Mouse (Mus musculus) hindbrain, embryonic 11.5 days (tissue): Measurements from ENCODE around the gene Azgp1. TPM values are rescaled to one million over a fixed set of nuclear protein-coding genes. Genes with fewer than 3 reads are reported as not detected.
"Not testable (repeated sequence)": the region's sequence is repeated elsewhere in the genome, so short reads cannot be mapped to it uniquely, and the experiment has no call there.

ENCODE experiments used
- ATAC-seq: fragments of 200-750 bp; cut with Nextera tagmentation; 2 replicates; pipeline ENCODE4 v1.8.0; 2017; ENCODE audit warnings: mild to moderate bottlenecking, moderate TSS enrichment, moderate library complexity; ENCODE audit not compliant: low FRiP score
- DNase-seq: peaks from one replicate; pipeline ENCODE4 v3.0.0-alpha.2; 2015; ENCODE audit warnings: low spot score
- H3K27ac ChIP-seq: fragments of 300-500 bp; sonication (generic); 2 replicates; pipeline ENCODE4 v1.5.1; 2014; ENCODE audit warnings: mild to moderate bottlenecking, low read depth, low read length
- H3K27me3 ChIP-seq: fragments of 300-500 bp; sonication (generic); 2 replicates; pipeline ENCODE4 v1.6.1; 2014; ENCODE audit warnings: mild to moderate bottlenecking, low read length, moderate library complexity, mixed read lengths; ENCODE audit not compliant: control insufficient read depth, insufficient read depth
- H3K36me3 ChIP-seq: fragments of 300-500 bp; sonication (generic); 2 replicates; pipeline ENCODE4 v1.6.1; 2014; ENCODE audit warnings: mild to moderate bottlenecking, low read length, moderate library complexity, mixed read lengths; ENCODE audit not compliant: control insufficient read depth, insufficient read depth
- H3K4me1 ChIP-seq: fragments of 300-500 bp; sonication (generic); replicated peaks from 2 replicates; pipeline ENCODE4 v1.6.1; 2014; ENCODE audit warnings: low read length, mixed read lengths; ENCODE audit not compliant: control insufficient read depth, insufficient read depth
- H3K4me2 ChIP-seq: fragments of 300-500 bp; sonication (generic); replicated peaks from 2 replicates; pipeline ENCODE4 v1.6.1; 2014; ENCODE audit warnings: mild to moderate bottlenecking, low read depth, low read length
- H3K4me3 ChIP-seq: fragments of 300-500 bp; sonication (generic); 2 replicates; pipeline ENCODE4 v1.5.1; 2014; ENCODE audit warnings: low read depth, low read length
- H3K9ac ChIP-seq: fragments of 300-500 bp; sonication (generic); 2 replicates; pipeline ENCODE4 v1.6.1; 2014; ENCODE audit warnings: low read depth, low read length
- H3K9me3 ChIP-seq: fragments of 300-500 bp; sonication (generic); 2 replicates; pipeline ENCODE4 v1.6.1; 2016; ENCODE audit warnings: low read length; ENCODE audit not compliant: control insufficient read depth
- WGBS: fragments of 180-500 bp; shearing (Covaris S2); extraction: QIAGEN DNeasy Blood & Tissue Kit; methylation state at CpG from one replicate; pipeline ENCODE4 v1.1.7; 2014; 5-methylcytosine and 5-hydroxymethylcytosine counted together
- polyA plus RNA-seq: library from polyadenylated mRNA; unstranded; fragments of >200 nt; fragmentation: Nextera tagmentation; extraction: Ambion mirVana; gene quantifications from 2 replicates; pipeline ENCODE4 v1.2.1, GENCODE M21; 2014

Gene Azgp1
- polyA plus RNA-seq, 1 experiment from 2014 or later = not detected

DNA sequence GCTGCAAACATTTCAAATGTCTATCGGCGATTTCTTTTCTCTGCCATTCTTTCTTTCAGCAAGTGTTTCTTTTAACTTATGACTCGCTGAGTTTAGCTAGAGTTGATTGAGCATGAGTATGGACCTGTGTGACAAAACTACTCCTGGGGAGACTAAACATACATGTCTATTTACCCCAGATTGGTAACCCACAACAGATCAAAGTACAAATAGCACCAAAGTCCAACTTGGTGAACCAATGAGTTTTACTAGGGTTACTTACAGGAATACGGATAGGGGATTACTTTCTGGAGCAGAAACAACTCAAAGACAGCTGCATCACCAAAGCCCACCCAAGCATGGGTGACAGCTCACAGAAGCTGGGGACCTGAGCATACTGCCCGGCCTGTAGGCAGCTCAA lies 28.1 kb downstream of the Azgp1 start:
- no peaks in the 10 kb centered on the region for H3K9me3 ChIP-seq
- H3K4me1 ChIP-seq = no peaks in the 10 kb centered on the region
- DNase-seq (no peak), ATAC-seq (no peak)
- H3K4me3 ChIP-seq = no peak overlapping the region
- H3K27ac ChIP-seq = no peak overlapping the region
- H3K9ac ChIP-seq = no peak overlapping the region
- H3K36me3 ChIP-seq = no peaks in the 10 kb centered on the region
- no peak overlapping the region for H3K4me2 ChIP-seq
- no peaks in the 10 kb centered on the region for H3K27me3 ChIP-seq
- WGBS = 80% methylated on average over 5 of the region's 5 CpGs

DNA sequence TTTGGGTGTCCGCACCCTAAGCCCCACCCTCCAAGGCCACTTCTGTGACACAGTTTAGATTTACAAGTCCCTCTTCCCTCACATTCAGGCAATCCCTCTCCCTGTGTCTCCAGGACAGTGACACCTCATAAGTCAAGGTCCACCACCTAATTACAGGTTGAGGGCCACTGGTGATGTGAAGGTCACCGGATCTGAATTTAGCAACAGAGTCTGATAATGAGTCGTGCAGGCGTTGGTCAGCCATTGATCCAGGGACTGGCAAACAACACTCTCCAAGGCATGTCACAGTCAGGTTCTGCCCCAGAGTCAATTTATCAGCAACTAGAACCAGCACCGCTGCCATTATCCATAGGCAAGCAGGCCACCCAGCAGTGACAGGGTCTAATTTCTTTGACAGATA lies 31.1 kb downstream of the Azgp1 start:
- no peak overlapping the region for H3K27ac ChIP-seq
- 89% methylated on average over 5 of the region's 5 CpGs for WGBS
- DNase-seq = no peak

DNA sequence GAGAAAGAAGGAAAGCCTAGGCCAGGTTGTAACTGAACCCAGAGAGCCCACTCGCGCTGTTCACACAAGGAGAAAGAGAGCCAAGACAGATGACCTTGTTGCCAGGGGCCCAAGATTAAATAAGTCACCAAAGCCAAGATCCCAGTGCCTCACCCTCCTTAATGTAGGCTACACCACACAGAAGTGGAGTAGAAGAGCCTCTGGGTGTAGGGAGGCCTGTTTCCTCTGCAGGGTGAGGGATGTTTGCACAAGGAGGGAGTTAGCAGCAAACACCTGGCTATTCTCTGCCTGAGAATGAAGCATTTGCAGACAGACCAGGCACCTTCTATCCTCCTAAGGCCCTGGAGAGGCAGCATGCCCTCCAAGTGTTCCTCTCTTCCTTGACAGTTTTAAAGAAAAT lies 35.2 kb downstream of the Azgp1 start:
- Histone ChIP-seq H3K27me3 (no peaks in the 10 kb centered on the region), H3K9ac (no peak overlapping the region), H3K4me2 (no peak overlapping the region), H3K4me3 (no peak overlapping the region), H3K27ac (no peak overlapping the region), H3K36me3 (no peaks in the 10 kb centered on the region), H3K4me1 (no peaks in the 10 kb centered on the region), H3K9me3 (no peaks in the 10 kb centered on the region)
- WGBS = 92% methylated on average over 2 of the region's 2 CpGs
- ATAC-seq (no peak), DNase-seq (no peak)

More for the DNA sequence above, 31.1 kb downstream of the Azgp1 start:
- no peak overlapping the region for H3K4me2 ChIP-seq
- H3K9ac ChIP-seq = no peak overlapping the region
- H3K36me3 ChIP-seq = no peaks in the 10 kb centered on the region
- no peaks in the 10 kb centered on the region for H3K4me1 ChIP-seq
- no peaks in the 10 kb centered on the region for H3K9me3 ChIP-seq
- no peak for ATAC-seq
- H3K4me3 ChIP-seq = no peak overlapping the region
- no peaks in the 10 kb centered on the region for H3K27me3 ChIP-seq

DNA sequence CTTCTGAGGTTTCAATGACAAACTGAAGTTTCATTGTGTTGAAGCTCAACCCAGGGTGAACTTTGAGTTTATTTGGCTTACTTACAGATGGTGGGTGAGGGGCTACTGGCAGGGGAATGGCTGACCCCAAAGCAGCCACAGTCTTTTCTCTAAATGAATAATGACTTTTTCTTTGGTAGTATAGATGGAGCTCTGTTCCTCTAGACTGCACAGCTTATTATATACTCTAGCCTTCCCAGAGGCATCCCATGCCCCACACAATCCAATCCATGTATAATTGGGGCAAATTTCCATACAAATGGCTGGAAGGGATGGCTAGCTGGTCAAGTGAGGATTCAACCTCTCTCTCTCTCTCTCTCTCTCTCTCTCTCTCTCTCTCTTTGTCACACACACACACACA lies 35.7 kb downstream of the Azgp1 start:
- no peaks in the 10 kb centered on the region for H3K27me3 ChIP-seq
- no peak overlapping the region for H3K9ac ChIP-seq
- no peaks in the 10 kb centered on the region for H3K9me3 ChIP-seq
- no peak overlapping the region for H3K4me3 ChIP-seq
- H3K27ac ChIP-seq = no peak overlapping the region
- no peaks in the 10 kb centered on the region for H3K36me3 ChIP-seq
- DNase-seq = no peak
- no peak for ATAC-seq
- no peaks in the 10 kb centered on the region for H3K4me1 ChIP-seq
- no peak overlapping the region for H3K4me2 ChIP-seq

DNA sequence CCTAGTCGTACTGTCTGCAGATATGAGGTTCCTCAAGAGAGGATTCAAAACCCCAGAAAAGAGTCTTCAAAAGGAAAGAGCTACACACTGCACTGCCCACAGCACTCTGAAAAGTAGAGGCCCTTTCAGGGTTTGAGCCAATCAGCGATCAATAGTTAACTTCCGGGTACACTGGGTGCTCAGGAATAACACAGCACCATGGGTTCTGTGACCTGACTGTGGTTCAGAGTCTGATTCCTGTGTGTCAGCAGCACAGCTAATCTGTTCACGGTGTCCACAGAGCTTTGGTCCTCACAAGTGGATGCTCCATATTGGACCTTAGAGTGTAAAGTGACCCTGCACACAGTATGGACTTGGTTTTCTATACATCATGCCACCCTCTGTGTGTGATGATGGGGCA lies 38.3 kb downstream of the Azgp1 start:
- not testable (repeated sequence) for H3K27ac ChIP-seq, ATAC-seq, H3K4me1 ChIP-seq, H3K27me3 ChIP-seq, H3K36me3 ChIP-seq, H3K4me3 ChIP-seq, DNase-seq, H3K9me3 ChIP-seq, H3K4me2 ChIP-seq, H3K9ac ChIP-seq
- WGBS = 94% methylated on average over 3 of the region's 4 CpGs

DNA sequence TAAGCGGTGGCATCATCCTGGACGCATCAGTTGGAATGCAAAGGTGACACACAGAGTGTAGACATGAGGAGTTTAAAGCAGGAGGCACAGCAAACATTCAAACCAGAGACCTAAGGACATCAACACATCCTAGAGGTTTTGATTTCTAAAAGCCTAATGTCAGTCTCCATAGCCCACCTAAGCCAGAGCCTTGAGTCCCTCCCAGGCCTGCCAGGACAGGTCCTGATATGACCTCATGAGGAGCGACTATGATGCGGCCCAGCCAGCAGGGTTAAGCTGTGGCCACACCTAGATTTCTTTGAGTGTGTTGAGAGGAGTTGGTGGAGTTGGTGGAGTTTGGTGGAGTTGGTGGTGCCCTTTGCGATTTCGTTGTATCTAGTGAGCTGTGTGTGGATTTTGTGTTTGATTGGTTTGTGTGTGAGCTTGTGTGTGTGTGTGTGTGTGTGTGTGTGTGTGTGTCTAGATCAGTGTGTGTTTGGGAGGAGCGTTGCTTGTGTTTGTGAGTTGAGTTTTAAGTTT lies 39.7 kb downstream of the Azgp1 start, which contains the start of the genes Smok3a and Smok3b:
Gene Smok3a, plus strand, starts transcription at position 301 of the 519 bp plus-strand sequence.
Gene Smok3b, plus strand, starts transcription at position 469 of the 519 bp plus-strand sequence.
- 85% methylated on average over 3 of the region's 7 CpGs for WGBS
- not testable (repeated sequence) for H3K27ac ChIP-seq, H3K27me3 ChIP-seq, DNase-seq, H3K4me1 ChIP-seq, H3K4me2 ChIP-seq, H3K4me3 ChIP-seq, H3K9me3 ChIP-seq, H3K9ac ChIP-seq, H3K36me3 ChIP-seq, ATAC-seq

Other genes starting within 250 kb of the Azgp1 start
- 2.9 and 5.3 TPM in 2 replicates for gene Nyap1, start 239.9 kb upstream of the Azgp1 start, polyA plus RNA-seq
- 56.4 and 64.0 TPM in 2 replicates for gene Tsc22d4, start 235.8 kb upstream of the Azgp1 start, polyA plus RNA-seq
- 64.9 and 78.4 TPM in 2 replicates for gene Ppp1r35, start 202.7 kb upstream of the Azgp1 start, polyA plus RNA-seq
- 9.9 and 14.9 TPM in 2 replicates for gene Mepce, start 193.9 kb upstream of the Azgp1 start, polyA plus RNA-seq
- gene Zcwpw1, start 193.7 kb upstream of the Azgp1 start, polyA plus RNA-seq = 13.5 and 17.2 TPM in 2 replicates
- 0.22 and 0.97 TPM in 2 replicates for gene Pilra, start 145.2 kb upstream of the Azgp1 start, polyA plus RNA-seq
- gene Pilrb1, start 123.4 kb upstream of the Azgp1 start, polyA plus RNA-seq = not detected in 2 replicates
- gene Pilrb2, start 109.7 kb upstream of the Azgp1 start, polyA plus RNA-seq = not detected in 2 replicates
- gene Cyp3a13, start 59.9 kb upstream of the Azgp1 start, polyA plus RNA-seq = not detected in 2 replicates
- gene Gjc3, start 18.4 kb upstream of the Azgp1 start, polyA plus RNA-seq = 0.17 and 0.23 TPM in 2 replicates
- not detected in 2 replicates for gene Smok3a, start 39.7 kb downstream of the Azgp1 start, polyA plus RNA-seq
- gene Smok3b, start 39.9 kb downstream of the Azgp1 start, polyA plus RNA-seq = not detected in 2 replicates
- not detected in 2 replicates for gene Smok3c, start 71.7 kb downstream of the Azgp1 start, polyA plus RNA-seq
- 32.5 and 39.4 TPM in 2 replicates for gene Zkscan1, start 103.6 kb downstream of the Azgp1 start, polyA plus RNA-seq
- 110 and 124 TPM in 2 replicates for gene Zscan21, start 135.4 kb downstream of the Azgp1 start, polyA plus RNA-seq
- 28.9 and 33.4 TPM in 2 replicates for gene Zfp113, start 174.2 kb downstream of the Azgp1 start, polyA plus RNA-seq
- 261 and 292 TPM in 2 replicates for gene Cops6, start 179.6 kb downstream of the Azgp1 start, polyA plus RNA-seq
- gene Ap4m1, start 190.5 kb downstream of the Azgp1 start, polyA plus RNA-seq = 15.8 and 19.9 TPM in 2 replicates
- 220 and 253 TPM in 2 replicates for gene Mcm7, start 190.9 kb downstream of the Azgp1 start, polyA plus RNA-seq
- 106 and 110 TPM in 2 replicates for gene Taf6, start 205.9 kb downstream of the Azgp1 start, polyA plus RNA-seq
- gene Cnpy4, start 206.0 kb downstream of the Azgp1 start, polyA plus RNA-seq = 52.4 and 56.4 TPM in 2 replicates
- 8.6 and 12.0 TPM in 2 replicates for gene Mblac1, start 212.8 kb downstream of the Azgp1 start, polyA plus RNA-seq
- gene Nxpe5, start 244.4 kb downstream of the Azgp1 start, polyA plus RNA-seq = not detected in 2 replicates